Mouse (Mus musculus): Measurements from ENCODE around the gene Fam210b. TPM values are rescaled to one million over a fixed set of nuclear protein-coding genes. Genes with fewer than 3 reads are reported as not detected.

The Fam210b gene
- total and polyA plus RNA-seq, 3 experiments = 28.2 to 47.1 (median 32.2) TPM

GRCm38 (mm10) chr2:172405011-172405410, 59.6 kb downstream of the Fam210b start:
- no peak for DNase-seq

Other genes with a start within 250 kb of the Fam210b start
- not detected for gene Mc3r, start 97.1 kb upstream of the Fam210b start, total RNA-seq (2021)
- 0.04 TPM in 1 of 2 replicates, not detected in the other for gene Mc3r, start 97.1 kb upstream of the Fam210b start, polyA plus RNA-seq (2012; rRNA removed)
- gene Aurka, start 25.0 kb downstream of the Fam210b start, total RNA-seq (2021) = 1 to 10 TPM; 1.8 to 2.7 TPM
- 1.3 and 2.0 TPM in 2 replicates for gene Aurka, start 25.0 kb downstream of the Fam210b start, polyA plus RNA-seq (2012; rRNA removed)
- 10 to 100 TPM; 30.1 to 33.4 TPM for gene Cstf1, start 25.1 kb downstream of the Fam210b start, total RNA-seq (2021)
- gene Cstf1, start 25.1 kb downstream of the Fam210b start, polyA plus RNA-seq (2012; rRNA removed) = 30.7 and 31.5 TPM in 2 replicates
- under 1 TPM in 1 of 2 experiments, not detected in 1; 0.28 TPM for gene Cass4, start 48.2 kb downstream of the Fam210b start, total RNA-seq (2021)
- gene Cass4, start 48.2 kb downstream of the Fam210b start, polyA plus RNA-seq (2012; rRNA removed) = 0.17 and 0.22 TPM in 2 replicates
- 10 to 100 TPM; 73.1 to 84.2 TPM for gene Rtf2, start 95.0 kb downstream of the Fam210b start, total RNA-seq (2021)
- gene Rtf2, start 95.0 kb downstream of the Fam210b start, polyA plus RNA-seq (2012; rRNA removed) = 27.1 and 31.9 TPM in 2 replicates
- not detected for gene Gcnt7, start 113.0 kb downstream of the Fam210b start, total RNA-seq (2021)
- gene Gcnt7, start 113.0 kb downstream of the Fam210b start, polyA plus RNA-seq (2012; rRNA removed) = not detected in 2 replicates
- gene Fam209, start 127.0 kb downstream of the Fam210b start, total RNA-seq (2021) = not detected
- 0.17 and 0.31 TPM in 2 replicates for gene Fam209, start 127.0 kb downstream of the Fam210b start, polyA plus RNA-seq (2012; rRNA removed)
- gene Tfap2c, start 204.0 kb downstream of the Fam210b start, total RNA-seq (2021) = not detected
- gene Tfap2c, start 204.0 kb downstream of the Fam210b start, polyA plus RNA-seq (2012; rRNA removed) = not detected in 2 replicates